Mouse (Mus musculus): ENCODE results near the gene Kank4. TPM values are rescaled to one million over a fixed set of nuclear protein-coding genes. Genes with fewer than 3 reads are reported as not detected.
"Not testable (repeated sequence)": the region's sequence is repeated elsewhere in the genome, so short reads cannot be mapped to it uniquely, and the experiment has no call there.

The Kank4 gene
- polyA plus RNA-seq, 1 experiment from 2014 or later, result 0.84 TPM

DNA sequence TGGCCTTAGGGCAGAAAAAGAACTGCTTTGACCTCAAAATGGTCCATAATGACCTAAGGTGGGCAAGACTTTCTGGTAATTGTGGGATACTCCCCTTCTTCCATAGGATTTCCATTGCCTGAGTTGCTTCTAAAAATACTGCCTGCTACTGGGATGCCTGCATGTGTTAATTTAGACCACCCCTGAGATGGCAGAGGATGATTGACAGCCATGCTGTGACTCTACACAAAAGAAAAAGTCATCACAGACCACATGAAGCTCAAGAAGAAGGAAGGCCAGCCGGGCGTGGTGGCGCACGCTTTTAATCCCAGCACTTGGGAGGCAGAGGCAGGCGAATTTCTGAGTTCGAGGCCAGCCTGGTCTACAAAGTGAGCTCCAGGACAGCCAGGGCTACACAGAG, 23.9 kb upstream of the Kank4 start:
- not testable (repeated sequence) for H3K36me3 ChIP-seq (ENCODE audit: control insufficient read depth, insufficient read depth, low read length); H3K27me3 ChIP-seq (ENCODE audit: control insufficient read depth, insufficient read depth, low read length); ATAC-seq (ENCODE audit: insufficient number of reproducible peaks, insufficient read depth, low FRiP score, low read depth); H3K9me3 ChIP-seq (ENCODE audit: control insufficient read depth, low read length); H3K4me2 ChIP-seq (ENCODE audit: low read length); H3K9ac ChIP-seq (ENCODE audit: low read length); H3K27ac ChIP-seq (replicated peaks in 1 of 2; ENCODE audit: control insufficient read depth in 1 of 2, insufficient read depth in 1 of 2, low read depth in 2 of 2, low read length in 2 of 2); H3K4me1 ChIP-seq (ENCODE audit: control insufficient read depth in 2 of 2, insufficient read depth in 2 of 2, low read length in 2 of 2); H3K4me3 ChIP-seq (ENCODE audit: control insufficient read depth in 1 of 2, insufficient read depth in 1 of 2, low read depth in 1 of 2, low read length in 2 of 2)
- 85% methylated on average over 6 of the region's 6 CpGs for WGBS

DNA sequence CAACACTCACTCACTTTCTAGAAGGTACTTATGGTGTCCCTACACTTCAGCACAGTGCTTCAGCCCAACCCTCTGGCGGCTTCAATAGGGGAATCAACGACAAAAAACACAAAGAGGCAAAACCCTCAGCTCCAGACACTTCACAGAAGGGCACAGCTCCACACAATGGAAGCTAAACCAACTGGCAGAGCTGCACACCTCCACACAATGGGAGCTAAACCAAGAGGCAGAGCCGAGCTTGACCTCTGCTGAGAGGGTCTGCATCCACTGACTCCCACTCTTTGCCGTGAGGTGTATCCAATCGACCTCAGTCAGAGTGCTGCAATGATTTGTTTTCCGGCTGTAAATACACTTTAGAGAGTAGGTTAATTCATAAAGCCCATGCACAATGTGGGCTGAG, 23.2 kb upstream of the Kank4 start:
- Histone ChIP-seq H3K9me3 (ENCODE audit: control insufficient read depth, low read length) (no peaks in the 10 kb centered on the region), H3K27me3 (ENCODE audit: control insufficient read depth, insufficient read depth, low read length) (no peaks in the 10 kb centered on the region), H3K36me3 (ENCODE audit: control insufficient read depth, insufficient read depth, low read length) (no peaks in the 10 kb centered on the region), H3K27ac (replicated peaks in 1 of 2; ENCODE audit: control insufficient read depth in 1 of 2, insufficient read depth in 1 of 2, low read depth in 2 of 2, low read length in 2 of 2) (no peak overlapping the region), H3K4me1 (ENCODE audit: control insufficient read depth in 2 of 2, insufficient read depth in 2 of 2, low read length in 2 of 2) (peaks cover 0 to 5% of the 10 kb centered on the region in 2 experiments; a peak in 1 of 4 replicates), H3K9ac (ENCODE audit: low read length) (no peak overlapping the region), H3K4me2 (ENCODE audit: low read length) (no peak overlapping the region), H3K4me3 (ENCODE audit: control insufficient read depth in 1 of 2, insufficient read depth in 1 of 2, low read depth in 1 of 2, low read length in 2 of 2) (no peak overlapping the region)
- 68% methylated on average over 6 of the region's 6 CpGs for WGBS
- no peak for ATAC-seq (ENCODE audit: insufficient number of reproducible peaks, insufficient read depth, low FRiP score, low read depth)

DNA sequence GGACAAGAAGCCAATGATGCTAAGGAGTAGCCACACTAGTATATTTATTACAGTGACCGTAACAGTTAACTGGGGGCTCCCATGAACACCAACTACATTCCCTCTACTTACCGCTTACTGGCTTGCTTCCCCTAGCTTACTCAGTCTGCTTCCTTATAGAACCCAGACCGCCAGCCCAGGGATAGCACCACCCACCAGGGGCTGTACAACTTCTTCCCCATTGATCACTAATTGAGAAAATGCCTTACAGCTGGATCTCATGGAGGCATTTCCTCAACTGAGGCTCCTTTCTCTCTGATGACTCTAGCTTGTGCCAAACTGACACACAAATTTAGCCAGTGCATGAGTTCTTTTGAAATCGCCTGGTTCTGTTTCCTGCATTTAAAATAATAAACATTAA, 21.6 kb upstream of the Kank4 start:
- WGBS, result 89% methylated on average over 4 of the region's 4 CpGs
- Histone ChIP-seq H3K36me3 (ENCODE audit: control insufficient read depth, insufficient read depth, low read length) (no peaks in the 10 kb centered on the region), H3K9me3 (ENCODE audit: control insufficient read depth, low read length) (no peaks in the 10 kb centered on the region), H3K27ac (replicated peaks in 1 of 2; ENCODE audit: control insufficient read depth in 1 of 2, insufficient read depth in 1 of 2, low read depth in 2 of 2, low read length in 2 of 2) (no peak overlapping the region), H3K27me3 (ENCODE audit: control insufficient read depth, insufficient read depth, low read length) (no peaks in the 10 kb centered on the region), H3K4me2 (ENCODE audit: low read length) (no peak overlapping the region), H3K9ac (ENCODE audit: low read length) (no peak overlapping the region), H3K4me1 (ENCODE audit: control insufficient read depth in 2 of 2, insufficient read depth in 2 of 2, low read length in 2 of 2) (peaks cover 0 to 13% of the 10 kb centered on the region in 2 experiments; a peak in 1 of 4 replicates), H3K4me3 (ENCODE audit: control insufficient read depth in 1 of 2, insufficient read depth in 1 of 2, low read depth in 1 of 2, low read length in 2 of 2) (no peak overlapping the region)
- no peak for ATAC-seq (ENCODE audit: insufficient number of reproducible peaks, insufficient read depth, low FRiP score, low read depth)

- H3K27me3 ChIP-seq (ENCODE audit: control insufficient read depth, insufficient read depth, low read length), result no peaks in the 10 kb centered on the region
- no peak overlapping the region for H3K9ac ChIP-seq (ENCODE audit: low read length)
- 87% methylated on average over 16 of the region's 16 CpGs for WGBS
- H3K4me3 ChIP-seq (ENCODE audit: control insufficient read depth in 1 of 2, insufficient read depth in 1 of 2, low read depth in 1 of 2, low read length in 2 of 2), result no peak overlapping the region
- no peak overlapping the region for H3K27ac ChIP-seq (replicated peaks in 1 of 2; ENCODE audit: control insufficient read depth in 1 of 2, insufficient read depth in 1 of 2, low read depth in 2 of 2, low read length in 2 of 2)
- H3K36me3 ChIP-seq (ENCODE audit: control insufficient read depth, insufficient read depth, low read length), result no peaks in the 10 kb centered on the region
- no peak overlapping the region for H3K4me2 ChIP-seq (ENCODE audit: low read length)
- no peaks in the 10 kb centered on the region for H3K9me3 ChIP-seq (ENCODE audit: control insufficient read depth, low read length)
- peaks cover 0 to 13% of the 10 kb centered on the region in 2 experiments; a peak in 1 of 4 replicates for H3K4me1 ChIP-seq (ENCODE audit: control insufficient read depth in 2 of 2, insufficient read depth in 2 of 2, low read length in 2 of 2)
- no peak for ATAC-seq (ENCODE audit: insufficient number of reproducible peaks, insufficient read depth, low FRiP score, low read depth)
Observed at GRCm38 (mm10) chr4:98837715-98838505, 20.6 kb upstream of the Kank4 start.

DNA sequence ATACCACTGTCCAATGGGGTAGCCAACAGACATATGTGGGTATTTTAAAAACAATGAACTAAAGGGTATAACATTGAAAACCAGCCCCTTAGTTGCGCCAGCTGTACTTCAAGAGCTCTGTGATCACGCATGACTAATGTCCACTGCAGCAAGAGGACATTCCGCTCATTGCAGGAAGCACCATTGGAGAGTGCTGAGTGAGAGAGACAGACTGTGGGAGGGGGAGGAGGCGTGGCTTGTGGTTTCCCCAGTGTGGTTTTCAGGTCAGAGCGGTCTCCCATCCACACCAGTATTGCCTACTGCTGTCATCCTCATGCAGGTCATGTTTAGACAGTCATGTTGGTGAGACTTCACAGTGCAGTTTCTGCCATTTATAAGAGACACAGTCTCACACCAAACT, 19.2 kb upstream of the Kank4 start:
- no peaks in the 10 kb centered on the region for H3K36me3 ChIP-seq (ENCODE audit: control insufficient read depth, insufficient read depth, low read length)
- no peak overlapping the region for H3K9ac ChIP-seq (ENCODE audit: low read length)
- no peak overlapping the region for H3K4me2 ChIP-seq (ENCODE audit: low read length)
- no peaks in the 10 kb centered on the region for H3K27me3 ChIP-seq (ENCODE audit: control insufficient read depth, insufficient read depth, low read length)
- ATAC-seq (ENCODE audit: insufficient number of reproducible peaks, insufficient read depth, low FRiP score, low read depth), result no peak
- 25% methylated on average over 5 of the region's 5 CpGs for WGBS
- H3K9me3 ChIP-seq (ENCODE audit: control insufficient read depth, low read length), result no peaks in the 10 kb centered on the region
- no peak overlapping the region for H3K27ac ChIP-seq (replicated peaks in 1 of 2; ENCODE audit: control insufficient read depth in 1 of 2, insufficient read depth in 1 of 2, low read depth in 2 of 2, low read length in 2 of 2)
- peaks cover 0 to 13% of the 10 kb centered on the region in 2 experiments; a peak in 1 of 4 replicates for H3K4me1 ChIP-seq (ENCODE audit: control insufficient read depth in 2 of 2, insufficient read depth in 2 of 2, low read length in 2 of 2)
- no peak overlapping the region for H3K4me3 ChIP-seq (ENCODE audit: control insufficient read depth in 1 of 2, insufficient read depth in 1 of 2, low read depth in 1 of 2, low read length in 2 of 2)

DNA sequence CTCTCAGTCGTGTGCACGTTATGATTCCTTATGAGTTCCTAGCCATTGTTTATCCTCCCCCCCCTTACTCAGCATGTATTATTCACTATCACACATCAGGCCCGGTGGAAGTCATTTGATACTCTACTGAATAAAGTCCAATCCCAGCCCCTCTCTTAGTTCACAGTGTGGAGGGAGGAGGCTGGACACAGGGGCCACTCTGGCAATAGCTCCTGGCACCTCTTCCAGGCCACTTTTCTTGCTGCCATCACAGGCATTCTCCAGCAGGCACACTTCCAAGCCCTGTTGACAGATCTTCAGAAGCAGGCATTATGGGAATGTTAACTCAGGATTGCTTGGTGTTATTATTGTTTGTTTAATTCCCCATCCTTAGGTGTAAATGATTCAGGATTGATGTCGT, 17.4 kb upstream of the Kank4 start:
- Histone ChIP-seq H3K27ac (replicated peaks in 1 of 2; ENCODE audit: control insufficient read depth in 1 of 2, insufficient read depth in 1 of 2, low read depth in 2 of 2, low read length in 2 of 2) (no peak overlapping the region), H3K4me2 (ENCODE audit: low read length) (no peak overlapping the region), H3K27me3 (ENCODE audit: control insufficient read depth, insufficient read depth, low read length) (no peaks in the 10 kb centered on the region), H3K4me3 (ENCODE audit: control insufficient read depth in 1 of 2, insufficient read depth in 1 of 2, low read depth in 1 of 2, low read length in 2 of 2) (no peak overlapping the region), H3K9me3 (ENCODE audit: control insufficient read depth, low read length) (no peaks in the 10 kb centered on the region), H3K4me1 (ENCODE audit: control insufficient read depth in 2 of 2, insufficient read depth in 2 of 2, low read length in 2 of 2) (peaks cover 0 to 13% of the 10 kb centered on the region in 2 experiments; a peak in 1 of 4 replicates), H3K9ac (ENCODE audit: low read length) (no peak overlapping the region), H3K36me3 (ENCODE audit: control insufficient read depth, insufficient read depth, low read length) (no peaks in the 10 kb centered on the region)
- ATAC-seq (ENCODE audit: insufficient number of reproducible peaks, insufficient read depth, low FRiP score, low read depth), result no peak
- WGBS, result 57% methylated on average over 4 of the region's 4 CpGs

- H3K4me1 ChIP-seq (ENCODE audit: control insufficient read depth in 2 of 2, insufficient read depth in 2 of 2, low read length in 2 of 2), result peaks cover 0 to 12% of the 10 kb centered on the region in 2 experiments; a peak in 1 of 4 replicates
- H3K27ac ChIP-seq (replicated peaks in 1 of 2; ENCODE audit: control insufficient read depth in 1 of 2, insufficient read depth in 1 of 2, low read depth in 2 of 2, low read length in 2 of 2), result no peak overlapping the region
- no peaks in the 10 kb centered on the region for H3K9me3 ChIP-seq (ENCODE audit: control insufficient read depth, low read length)
- ATAC-seq (ENCODE audit: insufficient number of reproducible peaks, insufficient read depth, low FRiP score, low read depth), result no peak
- H3K27me3 ChIP-seq (ENCODE audit: control insufficient read depth, insufficient read depth, low read length), result no peaks in the 10 kb centered on the region
- H3K4me3 ChIP-seq (ENCODE audit: control insufficient read depth in 1 of 2, insufficient read depth in 1 of 2, low read depth in 1 of 2, low read length in 2 of 2), result no peak overlapping the region
- no peaks in the 10 kb centered on the region for H3K36me3 ChIP-seq (ENCODE audit: control insufficient read depth, insufficient read depth, low read length)
- H3K9ac ChIP-seq (ENCODE audit: low read length), result no peak overlapping the region
- WGBS, result 52% methylated on average over 1 of the region's 1 CpGs
- H3K4me2 ChIP-seq (ENCODE audit: low read length), result no peak overlapping the region
Observed at GRCm38 (mm10) chr4:98831726-98832125, 14.4 kb upstream of the Kank4 start.

GRCm38 (mm10) chr4:98826701-98827100, 9.4 kb upstream of the Kank4 start:
- Histone ChIP-seq H3K4me1 (ENCODE audit: control insufficient read depth in 2 of 2, insufficient read depth in 2 of 2, low read length in 2 of 2) (no peaks in the 10 kb centered on the region), H3K36me3 (ENCODE audit: control insufficient read depth, insufficient read depth, low read length) (no peaks in the 10 kb centered on the region), H3K27ac (replicated peaks in 1 of 2; ENCODE audit: control insufficient read depth in 1 of 2, insufficient read depth in 1 of 2, low read depth in 2 of 2, low read length in 2 of 2) (no peak overlapping the region), H3K9ac (ENCODE audit: low read length) (no peak overlapping the region), H3K4me2 (ENCODE audit: low read length) (no peak overlapping the region), H3K27me3 (ENCODE audit: control insufficient read depth, insufficient read depth, low read length) (no peaks in the 10 kb centered on the region), H3K4me3 (ENCODE audit: control insufficient read depth in 1 of 2, insufficient read depth in 1 of 2, low read depth in 1 of 2, low read length in 2 of 2) (no peak overlapping the region), H3K9me3 (ENCODE audit: control insufficient read depth, low read length) (no peaks in the 10 kb centered on the region)
- WGBS, result 46% methylated on average over 3 of the region's 3 CpGs
- ATAC-seq (ENCODE audit: insufficient number of reproducible peaks, insufficient read depth, low FRiP score, low read depth), result no peak
